Mouse (Mus musculus): ENCODE results near the gene Cbr3. TPM values are rescaled to one million over a fixed set of nuclear protein-coding genes. Genes with fewer than 3 reads are reported as not detected.

Gene Cbr3
- total and polyA plus RNA-seq, 3 experiments = 1.9 to 4.1 (median 2.3) TPM

GRCm38 (mm10) chr16:93725417-93726144 lies 42.6 kb downstream of the Cbr3 start:
- TF ChIP-seq POLR2A (IDR thresholded peaks at IDR 0.05; ENCODE audit: insufficient read depth, low read depth, low read length) = no peak
- TF ChIP-seq CTCF (IDR thresholded peaks at IDR 0.05) = no peak
- no peak for TF ChIP-seq EP300 (IDR thresholded peaks at IDR 0.05; ENCODE audit: insufficient read depth, low read depth, low read length)
- Histone ChIP-seq H3K9ac (ENCODE audit: low read depth, low read length) (no peak overlapping the region), H3K36me3 (ENCODE audit: control insufficient read depth, insufficient read depth, low read length) (no peaks in the 10 kb centered on the region), H3K4me1 (ENCODE audit: control insufficient read depth, insufficient read depth, low read length) (peaks cover 5% of the 10 kb centered on the region), H3K4me3 (no peak overlapping the region), H3K27ac (no peak overlapping the region), H3K27me3 (ENCODE audit: control insufficient read depth, insufficient read depth, low read length) (no peaks in the 10 kb centered on the region), H3K79me2 (replicated peaks; ENCODE audit: control insufficient read depth, insufficient read depth, low read length) (0 out of 2 replicates have a peak, but pooled peaks cover 1% of the 10 kb centered on the region)
- intact Hi-C loops (cut with DNase I) = no loop called here
- 75% methylated on average over 8 of the region's 8 CpGs for WGBS
- DNase-seq = no peak

- Histone ChIP-seq H3K79me2 (replicated peaks; ENCODE audit: control insufficient read depth, insufficient read depth, low read length) (0 out of 2 replicates have a peak, but pooled peaks cover 1% of the 10 kb centered on the region), H3K9ac (ENCODE audit: low read depth, low read length) (no peak overlapping the region), H3K27me3 (ENCODE audit: control insufficient read depth, insufficient read depth, low read length) (no peaks in the 10 kb centered on the region), H3K36me3 (ENCODE audit: control insufficient read depth, insufficient read depth, low read length) (no peaks in the 10 kb centered on the region), H3K27ac (no peak overlapping the region), H3K4me3 (no peak overlapping the region), H3K4me1 (ENCODE audit: control insufficient read depth, insufficient read depth, low read length) (peaks cover 5% of the 10 kb centered on the region)
- no peak for DNase-seq
- TF ChIP-seq CTCF (IDR thresholded peaks at IDR 0.05) = no peak
- intact Hi-C loops (cut with DNase I) = no loop called here
- 94% methylated on average over 4 of the region's 4 CpGs for WGBS
Measured at GRCm38 (mm10) chr16:93726186-93726585, 43.2 kb downstream of the Cbr3 start.

- H3K79me2 ChIP-seq (replicated peaks; ENCODE audit: control insufficient read depth, insufficient read depth, low read length) = no peaks in the 10 kb centered on the region
- no peaks in the 10 kb centered on the region for H3K27me3 ChIP-seq (ENCODE audit: control insufficient read depth, insufficient read depth, low read length)
- no peak overlapping the region for H3K27ac ChIP-seq
- H3K4me1 ChIP-seq (ENCODE audit: control insufficient read depth, insufficient read depth, low read length) = peaks cover 4% of the 10 kb centered on the region
- peak overlapping the region; percentile 4; the same call in 1 of the 2 replicates for H3K9ac ChIP-seq (ENCODE audit: low read depth, low read length)
- no peak for DNase-seq
- H3K4me3 ChIP-seq = no peak overlapping the region
- TF ChIP-seq POLR2A (IDR thresholded peaks at IDR 0.05; ENCODE audit: insufficient read depth, low read depth, low read length) (no peak), CTCF (IDR thresholded peaks at IDR 0.05) (no peak), EP300 (IDR thresholded peaks at IDR 0.05; ENCODE audit: insufficient read depth, low read depth, low read length) (no peak)
- intact Hi-C loops (cut with DNase I) = no loop called here
- no peaks in the 10 kb centered on the region for H3K36me3 ChIP-seq (ENCODE audit: control insufficient read depth, insufficient read depth, low read length)
- WGBS = 71% methylated on average over 9 of the region's 9 CpGs
Measured at GRCm38 (mm10) chr16:93728676-93729075, 45.7 kb downstream of the Cbr3 start.

- TF ChIP-seq POLR2A (IDR thresholded peaks at IDR 0.05; ENCODE audit: insufficient read depth, low read depth, low read length) (no peak), CTCF (IDR thresholded peaks at IDR 0.05) (no peak), EP300 (IDR thresholded peaks at IDR 0.05; ENCODE audit: insufficient read depth, low read depth, low read length) (no peak)
- no peaks in the 10 kb centered on the region for H3K27me3 ChIP-seq (ENCODE audit: control insufficient read depth, insufficient read depth, low read length)
- H3K79me2 ChIP-seq (replicated peaks; ENCODE audit: control insufficient read depth, insufficient read depth, low read length) = no peaks in the 10 kb centered on the region
- no peak overlapping the region for H3K9ac ChIP-seq (ENCODE audit: low read depth, low read length)
- peaks cover 4% of the 10 kb centered on the region for H3K4me1 ChIP-seq (ENCODE audit: control insufficient read depth, insufficient read depth, low read length)
- H3K36me3 ChIP-seq (ENCODE audit: control insufficient read depth, insufficient read depth, low read length) = no peaks in the 10 kb centered on the region
- peak in 1 of 2 experiments; percentile 15 for DNase-seq
- H3K27ac ChIP-seq = no peak overlapping the region
- H3K4me3 ChIP-seq = no peak overlapping the region
- intact Hi-C loops (cut with DNase I) = no loop called here
- WGBS = 73% methylated on average over 23 of the region's 23 CpGs
Measured at GRCm38 (mm10) chr16:93729801-93730721, 47.0 kb downstream of the Cbr3 start.

GRCm38 (mm10) chr16:93731310-93731709 lies 48.3 kb downstream of the Cbr3 start:
- Histone ChIP-seq H3K36me3 (ENCODE audit: control insufficient read depth, insufficient read depth, low read length) (no peaks in the 10 kb centered on the region), H3K9ac (ENCODE audit: low read depth, low read length) (no peak overlapping the region), H3K4me1 (ENCODE audit: control insufficient read depth, insufficient read depth, low read length) (peaks cover 4% of the 10 kb centered on the region), H3K27ac (no peak overlapping the region), H3K4me3 (no peak overlapping the region), H3K27me3 (ENCODE audit: control insufficient read depth, insufficient read depth, low read length) (no peaks in the 10 kb centered on the region), H3K79me2 (replicated peaks; ENCODE audit: control insufficient read depth, insufficient read depth, low read length) (no peaks in the 10 kb centered on the region)
- intact Hi-C loops (cut with DNase I) = no loop called here
- TF ChIP-seq CTCF (IDR thresholded peaks at IDR 0.05) (no peak), EP300 (IDR thresholded peaks at IDR 0.05; ENCODE audit: insufficient read depth, low read depth, low read length) (no peak), POLR2A (IDR thresholded peaks at IDR 0.05; ENCODE audit: insufficient read depth, low read depth, low read length) (no peak)
- DNase-seq = no peak
- 58% methylated on average over 8 of the region's 8 CpGs for WGBS

Data from heart, adult 2 months (tissue).